Mouse (Mus musculus) fibroblast of lung, adult 2 months (primary cell): ENCODE data around the gene Gm10300.

Experiments used
- DNase-seq: peaks from one replicate; pipeline ENCODE4 v3.0.0-alpha.2; 2011; ENCODE audit warnings: low read depth

Gene Gm10300

GRCm38 (mm10) chr4:132051321-132052275 lies 22.9 kb upstream of the Gm10300 start:
- DNase-seq, result no peak

- no peak for DNase-seq
Observed at GRCm38 (mm10) chr4:132057311-132057710, 17.2 kb upstream of the Gm10300 start.

- DNase-seq, result no peak
Observed at GRCm38 (mm10) chr4:132059541-132059940, 15.0 kb upstream of the Gm10300 start.

- DNase-seq, result no peak
Observed at GRCm38 (mm10) chr4:132060040-132060832, 14.3 kb upstream of the Gm10300 start.

GRCm38 (mm10) chr4:132062289-132062688 lies 12.2 kb upstream of the Gm10300 start:
- DNase-seq, result no peak

GRCm38 (mm10) chr4:132062934-132063884 lies 11.3 kb upstream of the Gm10300 start:
- DNase-seq, result no peak

- no peak for DNase-seq
Observed at GRCm38 (mm10) chr4:132064550-132064949, 9.9 kb upstream of the Gm10300 start.

GRCm38 (mm10) chr4:132065578-132065977 lies 8.9 kb upstream of the Gm10300 start:
- no peak for DNase-seq

- no peak for DNase-seq
Observed at GRCm38 (mm10) chr4:132066101-132066773, 8.3 kb upstream of the Gm10300 start.

- no peak for DNase-seq
Observed at GRCm38 (mm10) chr4:132067112-132067937, 7.2 kb upstream of the Gm10300 start.

GRCm38 (mm10) chr4:132067938-132068235 lies 6.6 kb upstream of the Gm10300 start:
- DNase-seq, result no peak

- DNase-seq, result no peak
Observed at GRCm38 (mm10) chr4:132071674-132072073, 2.8 kb upstream of the Gm10300 start.

GRCm38 (mm10) chr4:132072156-132072555 lies 2.3 kb upstream of the Gm10300 start:
- DNase-seq, result no peak

- DNase-seq, result no peak
Observed at GRCm38 (mm10) chr4:132072946-132073345, 1.6 kb upstream of the Gm10300 start.

- DNase-seq, result peak; percentile 57
Observed at GRCm38 (mm10) chr4:132074933-132075769, 654 bp downstream of the Gm10300 start, which contains the start of gene Epb41. Gene Epb41 (minus strand): TSS chr4:132075321.

GRCm38 (mm10) chr4:132075796-132076195 lies 1.3 kb downstream of the Gm10300 start:
- DNase-seq, result no peak

GRCm38 (mm10) chr4:132076480-132077405 lies 2.2 kb downstream of the Gm10300 start:
- DNase-seq, result peak; percentile 51

- no peak for DNase-seq
Observed at GRCm38 (mm10) chr4:132077445-132077844, 2.9 kb downstream of the Gm10300 start.
